Mouse (Mus musculus) lung, adult 2 months (tissue): ENCODE measurements at regions not wholly inside any gene's neighbourhood (a gene's known extent, or its start where the extent isn't known, plus 50 kb on each side); places are given as distances from the start of the nearest gene placed in this dataset.

ENCODE experiments used
- CTCF ChIP-seq: fragments of 200-500 bp; IDR thresholded peaks from 2 replicates; pipeline ENCODE4 v1.5.1; 2011; ENCODE audit warnings: mild to moderate bottlenecking, low read length, control low read depth; ENCODE audit not compliant: insufficient read depth
- POLR2A ChIP-seq: fragments of 200-500 bp; IDR thresholded peaks from 2 replicates; pipeline ENCODE4 v1.6.1; 2011; ENCODE audit warnings: low read depth, mild to moderate bottlenecking, control low read depth, low read length, borderline replicate concordance; ENCODE audit errors: extremely low read depth

- no peak for TF ChIP-seq CTCF
- TF ChIP-seq POLR2A = no peak
Observed at GRCm38 (mm10) chr5:111812581-111812980, 78.9 kb downstream of the Gm26897 start.
